Mouse (Mus musculus) gonadal fat pad, adult 2 months (tissue): ENCODE results near the gene Chn1. TPM values are rescaled to one million over a fixed set of nuclear protein-coding genes. Genes with fewer than 3 reads are reported as not detected.
"Not testable (repeated sequence)": the region's sequence is repeated elsewhere in the genome, so short reads cannot be mapped to it uniquely, and the experiment has no call there.

ENCODE experiments used
- DNase-seq: peaks from one replicate; pipeline ENCODE4 v3.0.0-alpha.2; 2012; ENCODE audit warnings: low read depth
- polyA plus RNA-seq: library from polyadenylated mRNA; depleted of rRNA; stranded (reverse); fragments of >200 nt; gene quantifications from 2 replicates; pipeline ENCODE4 v1.2.3, GENCODE M21; 2012; rRNA removed

Gene Chn1
- 17.8 and 18.1 TPM in 2 replicates for polyA plus RNA-seq

- no peak for DNase-seq
Observed at GRCm38 (mm10) chr2:73774786-73775682, at the start of gene Chn1. Chn1 (minus strand) TSS chr2:73775346.

GRCm38 (mm10) chr2:73818742-73819141 is 43.6 kb upstream of the Chn1 start:
- no peak for DNase-seq

- DNase-seq: no peak
Observed at GRCm38 (mm10) chr2:73807609-73808008, 32.5 kb upstream of the Chn1 start.

GRCm38 (mm10) chr2:73800127-73800526 is 25.0 kb upstream of the Chn1 start:
- DNase-seq: not testable (repeated sequence)

- DNase-seq: no peak
Observed at GRCm38 (mm10) chr2:73798786-73799185, 23.6 kb upstream of the Chn1 start.

- DNase-seq: no peak
Observed at GRCm38 (mm10) chr2:73798136-73798535, 23.0 kb upstream of the Chn1 start.

GRCm38 (mm10) chr2:73791846-73792630 is 16.9 kb upstream of the Chn1 start:
- no peak for DNase-seq

- no peak for DNase-seq
Observed at GRCm38 (mm10) chr2:73790332-73790731, 15.2 kb upstream of the Chn1 start.

GRCm38 (mm10) chr2:73788395-73788794 is 13.2 kb upstream of the Chn1 start:
- no peak for DNase-seq

GRCm38 (mm10) chr2:73782371-73782905 is 7.3 kb upstream of the Chn1 start:
- DNase-seq: no peak

- no peak for DNase-seq
Observed at GRCm38 (mm10) chr2:73780321-73781010, 5.3 kb upstream of the Chn1 start.

GRCm38 (mm10) chr2:73779796-73780195 is 4.7 kb upstream of the Chn1 start:
- DNase-seq: no peak

- DNase-seq: no peak
Observed at GRCm38 (mm10) chr2:73779016-73779595, 4.0 kb upstream of the Chn1 start.

GRCm38 (mm10) chr2:73776936-73777335 is 1.8 kb upstream of the Chn1 start:
- DNase-seq: no peak

- no peak for DNase-seq
Observed at GRCm38 (mm10) chr2:73775683-73776310, 651 bp upstream of the Chn1 start.

- no peak for DNase-seq
Observed at GRCm38 (mm10) chr2:73772945-73773344, 2.2 kb downstream of the Chn1 start.

- no peak for DNase-seq
Observed at GRCm38 (mm10) chr2:73768669-73769068, 6.5 kb downstream of the Chn1 start.

GRCm38 (mm10) chr2:73763541-73763940 is 11.6 kb downstream of the Chn1 start:
- no peak for DNase-seq

GRCm38 (mm10) chr2:73759899-73760298 is 15.2 kb downstream of the Chn1 start:
- DNase-seq: no peak

- no peak for DNase-seq
Observed at GRCm38 (mm10) chr2:73759027-73759426, 16.1 kb downstream of the Chn1 start.

GRCm38 (mm10) chr2:73747297-73747696 is 27.8 kb downstream of the Chn1 start:
- DNase-seq: no peak
